Mouse (Mus musculus): ENCODE measurements around the gene Nod2. TPM values are rescaled to one million over a fixed set of nuclear protein-coding genes. Genes with fewer than 3 reads are reported as not detected.

Nod2 gene
- total RNA-seq, 2 experiments from 2014 or later: 1.0 to 1.4 TPM

DNA sequence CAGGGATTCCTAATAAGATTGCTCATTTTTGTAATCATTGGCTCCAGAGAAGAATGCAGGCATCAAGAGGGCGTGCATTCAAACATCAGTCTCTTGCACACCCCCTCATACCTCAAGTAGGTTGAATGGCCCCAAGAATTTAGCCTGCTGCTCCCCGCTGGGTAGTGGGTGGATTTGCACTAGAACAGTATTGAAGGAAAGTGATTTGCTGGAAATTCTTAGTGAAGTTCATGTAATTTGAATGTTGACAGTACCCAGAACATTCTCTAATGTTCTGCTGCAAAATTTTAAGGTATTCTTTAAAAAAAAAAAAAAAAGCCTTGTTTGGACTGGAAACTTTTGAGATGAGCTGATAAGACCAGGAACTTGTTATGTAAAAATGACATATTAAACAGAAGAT is 50.9 kb downstream of the Nod2 start:
- no peak for DNase-seq
- intact Hi-C loops (cut with DNase I): loop anchor here (5.0 kb wide), 2 partner anchors 51 to 336 kb away; partner anchors contain the start of genes Brd7 and Nod2

DNA sequence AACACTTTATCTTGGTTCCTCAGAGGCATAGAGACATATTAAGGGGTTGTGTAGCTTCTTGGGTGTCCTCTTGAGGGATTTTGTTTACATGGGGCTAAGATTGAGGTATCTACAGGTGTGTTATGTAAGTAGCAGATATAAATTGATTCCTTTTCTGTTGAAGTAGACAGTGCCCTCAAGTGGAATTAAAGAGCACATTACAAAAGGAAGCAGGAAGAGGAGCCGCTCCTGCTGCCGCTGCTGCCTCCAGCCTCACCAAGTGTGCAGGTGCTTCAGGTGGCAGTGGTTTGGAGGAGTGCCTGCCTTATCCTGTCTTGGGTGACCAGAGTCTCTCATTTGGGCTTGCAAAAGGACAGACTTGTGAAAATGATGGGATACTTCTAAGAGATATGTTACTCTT is 54.5 kb downstream of the Nod2 start:
- intact Hi-C loops (cut with DNase I): loop anchor here (2.0 to 5.0 kb wide), 3 partner anchors 71 to 434 kb away; no protein-coding TSS in a partner anchor
- no peak for DNase-seq

DNA sequence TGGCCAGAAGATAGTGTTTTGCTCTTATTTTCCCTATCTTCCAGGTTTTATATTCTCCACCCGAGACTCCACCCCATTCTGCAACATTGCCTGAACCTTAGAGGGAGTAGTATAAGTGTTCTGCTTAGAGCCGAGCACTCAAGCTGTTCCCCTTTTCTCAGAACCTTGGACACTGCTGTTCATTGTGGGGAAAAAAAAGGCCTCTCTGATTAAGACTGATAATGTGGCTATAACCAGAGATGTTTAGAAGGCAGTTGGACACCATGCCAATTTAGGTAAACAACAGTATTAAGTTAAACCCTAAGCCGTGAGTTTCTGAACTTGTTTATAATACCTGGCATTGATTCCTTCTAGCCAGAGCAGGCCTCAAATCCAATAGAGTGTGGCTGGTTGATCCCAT is 55.7 kb downstream of the Nod2 start:
- DNase-seq: no peak
- intact Hi-C loops (cut with DNase I): loop anchor here (2.0 to 5.0 kb wide), 2 partner anchors 72 to 436 kb away; no protein-coding TSS in a partner anchor

DNA sequence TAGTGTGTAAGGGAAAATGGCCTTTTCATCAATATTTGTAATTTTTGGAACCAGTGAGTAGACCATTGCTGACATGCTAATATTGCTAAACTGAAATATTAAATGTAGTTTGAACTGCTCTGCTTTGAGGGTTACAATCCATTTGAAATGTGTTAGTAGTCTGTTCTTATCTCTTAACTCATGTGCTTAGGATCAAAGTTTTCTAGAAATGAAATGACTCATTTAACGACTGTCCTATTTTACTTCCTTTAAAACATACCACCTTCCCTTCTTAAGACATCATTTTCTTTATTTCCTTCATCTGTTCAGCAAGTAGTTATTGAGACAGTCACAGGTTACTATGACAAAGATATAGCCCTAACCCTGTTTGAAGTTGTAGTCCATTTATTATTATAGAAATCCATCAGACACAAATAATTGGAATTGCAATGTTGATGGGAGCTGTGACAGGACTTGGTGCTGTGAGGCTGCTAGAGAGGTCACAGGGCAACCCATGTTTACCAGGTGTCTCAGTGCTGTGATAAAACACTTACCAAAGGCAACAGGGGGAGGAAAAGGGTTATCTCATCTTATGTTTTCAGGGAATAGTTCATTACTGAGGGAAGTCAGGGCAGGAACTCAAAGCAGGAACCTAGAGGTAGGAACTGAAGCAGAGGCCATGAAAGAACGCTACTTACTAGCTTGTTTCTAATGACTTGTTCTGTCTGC is 76.3 kb downstream of the Nod2 start:
- intact Hi-C loops (cut with DNase I): no loop called here
- no peak for DNase-seq

Other genes starting within 250 kb of the Nod2 start
- 1 to 10 TPM; 5.1 to 5.4 TPM for gene Nkd1, start 126.0 kb upstream of the Nod2 start, total RNA-seq (2021)
- 1 to 10 TPM; 1.5 to 2.0 TPM for gene Snx20, start 11.2 kb upstream of the Nod2 start, total RNA-seq (2021)
- 10 to 100 TPM; 19.8 to 22.0 TPM for gene Cyld, start 49.7 kb downstream of the Nod2 start, total RNA-seq (2021)